Mouse (Mus musculus) MEL (cell line): ENCODE results near the gene Fbxo48. TPM values are rescaled to one million over a fixed set of nuclear protein-coding genes. Genes with fewer than 3 reads are reported as not detected.

Experiments
- DNase-seq: peaks from one replicate; pipeline ENCODE4 v3.0.0; 2011; ENCODE audit warnings: low read depth, low spot score
- H3K27ac ChIP-seq: 2 replicates; pipeline ENCODE4 v1.5.1; 2012; ENCODE audit warnings: low read depth, mild to moderate bottlenecking, control low read depth, low read length, moderate library complexity; ENCODE audit not compliant: control insufficient read depth
- H3K27me3 ChIP-seq, 2 experiments: fragments of 150-350 bp in 1 of 2; sonication (generic) in 1 of 2; 2 replicates each; pipeline ENCODE4 v1.6.1; 2012; ENCODE audit warnings: low read length in 2 of 2, mild to moderate bottlenecking in 2 of 2, improper control_type of control experiment in 1 of 2, moderate library complexity in 1 of 2; ENCODE audit not compliant: insufficient read depth in 2 of 2, control insufficient read depth in 1 of 2
- H3K36me3 ChIP-seq, 2 experiments: 2 replicates each; pipeline ENCODE4 v1.6.1; 2012 to 2014; ENCODE audit warnings: low read length in 2 of 2, improper control_type of control experiment in 1 of 2, inconsistent platforms in 1 of 2, mild to moderate bottlenecking in 1 of 2; ENCODE audit not compliant: insufficient read depth in 2 of 2, control insufficient read depth in 1 of 2
- H3K4me1 ChIP-seq, 2 experiments: fragments of 150-350 bp in 1 of 2; sonication (generic) in 1 of 2; 2 replicates each; pipeline ENCODE4 v1.6.1; 2012; ENCODE audit warnings: low read length in 2 of 2, improper control_type of control experiment in 1 of 2, mild to moderate bottlenecking in 1 of 2; ENCODE audit not compliant: insufficient read depth in 2 of 2, control insufficient read depth in 1 of 2
- H3K4me3 ChIP-seq, 2 experiments: fragments of 150-350 bp in 1 of 2; sonication (generic) in 1 of 2; 2 replicates each; pipeline ENCODE4 v1.5.1; 2012; ENCODE audit warnings: low read depth in 2 of 2, low read length in 2 of 2, mild to moderate bottlenecking in 2 of 2, moderate library complexity in 2 of 2, control low read depth in 1 of 2, improper control_type of control experiment in 1 of 2; ENCODE audit not compliant: control insufficient read depth in 1 of 2, insufficient read depth in 1 of 2
- H3K79me2 ChIP-seq: 2 replicates; pipeline ENCODE4 v1.6.1; 2012; ENCODE audit warnings: mild to moderate bottlenecking, low read length, moderate library complexity; ENCODE audit not compliant: control insufficient read depth, poor library complexity, insufficient read depth
- H3K9ac ChIP-seq: 2 replicates; pipeline ENCODE4 v1.6.1; 2012; ENCODE audit warnings: low read depth, mild to moderate bottlenecking, control low read depth, low read length, moderate library complexity; ENCODE audit not compliant: control insufficient read depth, poor library complexity, severe bottlenecking
- H3K9me3 ChIP-seq: fragments of 150-350 bp; sonication (generic); replicated peaks from 2 replicates; pipeline ENCODE4 v1.6.1; 2012; ENCODE audit warnings: mild to moderate bottlenecking, low read length, improper control_type of control experiment, moderate library complexity; ENCODE audit not compliant: insufficient read depth
- CHD2 ChIP-seq: IDR thresholded peaks from 2 replicates; pipeline ENCODE4 v1.6.1; 2011; ENCODE audit warnings: low read length, improper control_type of control experiment
- E2F4 ChIP-seq: IDR thresholded peaks from 2 replicates; pipeline ENCODE4 v1.6.1; 2011; ENCODE audit warnings: low read depth, low read length, improper control_type of control experiment, borderline replicate concordance
- HCFC1 ChIP-seq: IDR thresholded peaks from 2 replicates; pipeline ENCODE4 v1.6.1; 2012; ENCODE audit warnings: low read depth, mild to moderate bottlenecking, inconsistent platforms, low read length, improper control_type of control experiment, moderate library complexity
- JUND ChIP-seq: IDR thresholded peaks from 2 replicates; pipeline ENCODE4 v1.6.1; 2011; ENCODE audit warnings: low read depth, mild to moderate bottlenecking, improper control_type of control experiment, low read length
- KAT2A ChIP-seq: conservative IDR thresholded peaks from 2 replicates; pipeline ENCODE4 v1.6.1; 2012; ENCODE audit warnings: low read depth, low read length, improper control_type of control experiment, inconsistent platforms
- MEF2A ChIP-seq: IDR thresholded peaks from 2 replicates; pipeline ENCODE4 v1.6.1; 2014; ENCODE audit warnings: low read depth, mild to moderate bottlenecking, inconsistent platforms, low read length, improper control_type of control experiment; ENCODE audit not compliant: poor library complexity, insufficient replicate concordance, severe bottlenecking; ENCODE audit errors: extremely low read depth
- MYB ChIP-seq: IDR thresholded peaks from 2 replicates; pipeline ENCODE4 v1.6.1; 2011; ENCODE audit warnings: mild to moderate bottlenecking, low read depth, low read length, improper control_type of control experiment
- MYC ChIP-seq: IDR thresholded peaks from 2 replicates; pipeline ENCODE4 v1.6.1; 2011; ENCODE audit warnings: low read depth, mild to moderate bottlenecking, low read length, improper control_type of control experiment, moderate library complexity
- NELFE ChIP-seq: IDR thresholded peaks from 2 replicates; pipeline ENCODE4 v1.6.1; 2011; ENCODE audit warnings: low read depth, low read length, improper control_type of control experiment
- RCOR1 ChIP-seq: IDR thresholded peaks from 2 replicates; pipeline ENCODE4 v1.6.1; 2012; ENCODE audit warnings: low read depth, mild to moderate bottlenecking, inconsistent platforms, low read length, improper control_type of control experiment
- SIN3A ChIP-seq: IDR thresholded peaks from 2 replicates; pipeline ENCODE4 v1.6.1; 2012; ENCODE audit warnings: low read length, improper control_type of control experiment, inconsistent platforms
- TAL1 ChIP-seq: IDR thresholded peaks from 2 replicates; pipeline ENCODE4 v1.6.1; 2012; ENCODE audit warnings: mild to moderate bottlenecking, inconsistent platforms, low read length, moderate library complexity, mixed read lengths
- TBP ChIP-seq: IDR thresholded peaks from 2 replicates; pipeline ENCODE4 v1.8.0; 2011; ENCODE audit warnings: low read depth, low read length, improper control_type of control experiment
- TCF12 ChIP-seq: IDR thresholded peaks from 2 replicates; pipeline ENCODE4 v1.6.1; 2014; ENCODE audit warnings: low read depth, mild to moderate bottlenecking, inconsistent platforms, low read length, improper control_type of control experiment, moderate library complexity
- USF1 ChIP-seq: IDR thresholded peaks from 2 replicates; pipeline ENCODE4 v1.6.1; 2014; ENCODE audit warnings: low read depth, mild to moderate bottlenecking, inconsistent platforms, low read length, improper control_type of control experiment, moderate library complexity
- ZC3H11A ChIP-seq: IDR thresholded peaks from 2 replicates; pipeline ENCODE4 v1.6.1; 2012; ENCODE audit warnings: low read depth, mild to moderate bottlenecking, inconsistent platforms, low read length, improper control_type of control experiment
- ZMIZ1 ChIP-seq: IDR thresholded peaks from 2 replicates; pipeline ENCODE4 v1.6.1; 2012; ENCODE audit warnings: low read depth, mild to moderate bottlenecking, inconsistent platforms, low read length, improper control_type of control experiment, moderate library complexity
- polyA plus RNA-seq, 2 experiments: library from polyadenylated mRNA; stranded (reverse) in 1 of 2; unstranded in 1 of 2; fragments of >175 nt in 1 of 2; fragments of >200 nt in 1 of 2; gene quantifications; 2 replicates each; pipeline versions ENCODE4 v1.2.1 to v1.2.4; 2012; ENCODE audit warnings: low replicate concordance in 2 of 2, low read depth in 1 of 2; ENCODE audit not compliant: insufficient read length in 2 of 2, insufficient read depth in 1 of 2, missing spikeins in 1 of 2
- total RNA-seq: library from RNA; depleted of rRNA; stranded (reverse); fragments of 300-350 nt; gene quantifications from 2 replicates; pipeline ENCODE4 v1.2.3, GENCODE M21; 2012

The Fbxo48 gene
- total and polyA plus RNA-seq, 3 experiments, result 3.4 to 5.2 TPM; not detected in 1

- no peaks in the 10 kb centered on the region for H3K9me3 ChIP-seq
- TF ChIP-seq SIN3A (no peak), HCFC1 (no peak), NELFE (no peak), USF1 (no peak), E2F4 (no peak), KAT2A (no peak), TBP (no peak), RCOR1 (no peak), TAL1 (no peak), CHD2 (no peak), TCF12 (no peak), MEF2A (no peak)
- no peaks in the 10 kb centered on the region for H3K4me1 ChIP-seq
- H3K9ac ChIP-seq, result no peak overlapping the region
- peaks cover 0 to 4% of the 10 kb centered on the region in 2 experiments for H3K27me3 ChIP-seq
- no peaks in the 10 kb centered on the region for H3K79me2 ChIP-seq
- H3K4me3 ChIP-seq, result no peak overlapping the region
- DNase-seq, result no peak
- H3K27ac ChIP-seq, result no peak overlapping the region
- no peaks in the 10 kb centered on the region for H3K36me3 ChIP-seq
These were observed 33.7 kb upstream of the Fbxo48 start for GRCm38 (mm10) chr11:16917512-16917911.

- no peaks in the 10 kb centered on the region for H3K9me3 ChIP-seq
- no peaks in the 10 kb centered on the region; a peak in 1 of 4 replicates for H3K27me3 ChIP-seq
- no peaks in the 10 kb centered on the region for H3K4me1 ChIP-seq
- no peak for DNase-seq
- H3K4me3 ChIP-seq, result no peak overlapping the region
- no peaks in the 10 kb centered on the region for H3K79me2 ChIP-seq
- no peak overlapping the region for H3K27ac ChIP-seq
- H3K36me3 ChIP-seq, result no peaks in the 10 kb centered on the region
- TF ChIP-seq SIN3A (no peak), MYB (no peak), ZC3H11A (no peak), JUND (no peak), MYC (no peak), ZMIZ1 (no peak), CHD2 (no peak)
- no peak overlapping the region for H3K9ac ChIP-seq
These were observed 19.0 kb upstream of the Fbxo48 start for GRCm38 (mm10) chr11:16932159-16932558.
